13 mouse cellular contexts compared by ENCODE assay signal in genomic region chr1:43199210-43199866, GRCm38 (mm10). TPM values are rescaled to one million over a fixed set of nuclear protein-coding genes. Genes with fewer than 3 reads are reported as not detected.
"Had no signal": no experiment of that assay in that cellular context is flagged by ENCODE, and none has a peak within 500 bp of the region (broad histone marks: within the 10 kb centered on the region; RNA-seq: fewer than 3 reads in every experiment).

No protein-coding gene starts in this region.

- H3K9ac ChIP-seq: limb, embryonic 13.5 days; liver, embryonic 14.5 days; midbrain, embryonic 12.5 days; neural tube, embryonic 13.5 days had no signal

- H3K9me3 ChIP-seq: limb, embryonic 13.5 days; midbrain, embryonic 12.5 days; neural tube, embryonic 13.5 days had no signal

- DNase-seq: kidney, adult 9 months; kidney, postnatal 36 days; left cerebral cortex, postnatal 4 days; lung, adult 18-20 months; retina, postnatal 1 day; thymus, postnatal 4 days had no signal

- H3K36me3 ChIP-seq: limb, embryonic 13.5 days; midbrain, embryonic 12.5 days; neural tube, embryonic 13.5 days had no signal

- H3K4me1 ChIP-seq: limb, embryonic 13.5 days; midbrain, embryonic 12.5 days; neural tube, embryonic 13.5 days had no signal

- ATAC-seq: midbrain, embryonic 16.5 days had no signal

- H3K27ac ChIP-seq: kidney, postnatal 0 days; limb, embryonic 13.5 days; liver, embryonic 14.5 days; midbrain, embryonic 12.5 days; neural tube, embryonic 13.5 days had no signal

- H3K27me3 ChIP-seq: limb, embryonic 13.5 days; midbrain, embryonic 12.5 days; neural tube, embryonic 13.5 days had no signal

- H3K4me2 ChIP-seq: limb, embryonic 13.5 days; midbrain, embryonic 12.5 days; neural tube, embryonic 13.5 days had no signal

- H3K4me3 ChIP-seq: limb, embryonic 13.5 days; midbrain, embryonic 12.5 days; neural tube, embryonic 13.5 days had no signal

RNA-seq across cellular contexts. Expression of gene Fhl2, which starts 2.6 kb away (rescaled TPM):
- total RNA-seq: megakaryocyte-erythroid progenitor cell, adult 5-6 weeks had no signal
